Mouse (Mus musculus) ES-Bruce4 (cell line): ENCODE data around the gene Jak2.

ENCODE experiments used
- CTCF ChIP-seq: IDR thresholded peaks from one replicate; pipeline ENCODE4 v1.8.1; 2011; ENCODE audit warnings: low read depth, low read length
- EP300 ChIP-seq: IDR thresholded peaks from 2 replicates; pipeline ENCODE4 v1.6.1; 2011; ENCODE audit warnings: low read depth, low read length; ENCODE audit not compliant: insufficient read depth
- POLR2A ChIP-seq: IDR thresholded peaks from one replicate; pipeline ENCODE4 v1.8.1; 2011; ENCODE audit warnings: low read length; ENCODE audit not compliant: insufficient read depth

DNA sequence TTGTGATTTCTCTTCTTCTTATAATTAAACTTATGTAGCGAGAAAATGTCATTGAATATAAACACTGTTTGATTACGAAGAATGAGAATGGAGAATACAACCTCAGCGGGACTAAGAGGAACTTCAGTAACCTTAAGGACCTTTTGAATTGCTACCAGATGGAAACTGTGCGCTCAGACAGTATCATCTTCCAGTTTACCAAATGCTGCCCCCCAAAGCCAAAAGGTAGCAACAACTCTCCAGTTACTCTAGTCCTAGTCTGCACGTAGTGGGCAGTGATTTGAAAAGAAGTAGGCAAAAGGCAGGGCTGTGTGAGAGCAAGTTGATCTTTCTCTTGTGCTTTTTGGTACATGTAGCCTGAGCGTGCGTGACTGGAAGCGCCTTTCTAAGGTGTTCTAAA, 36.2 kb downstream of the Jak2 start:
- no peak for TF ChIP-seq POLR2A
- no peak for TF ChIP-seq CTCF
- no peak for TF ChIP-seq EP300
